ENCODE assay signal across 21 mouse cellular contexts in genomic region chr10:48582006-48582405, GRCm38 (mm10).
DNase-seq lines count a peak whose midpoint lies in the region; TF ChIP-seq lines count a peak whose summit lies in the region.
"Had no signal": no experiment of that assay in that cellular context is flagged by ENCODE, and none has a peak within 500 bp of the region (broad histone marks: within the 10 kb centered on the region; RNA-seq: fewer than 3 reads in every experiment).

No protein-coding gene starts in this region.

- TF ChIP-seq CTCF in layer of hippocampus, adult 2 months (conservative IDR thresholded peaks at IDR 0.05), result no peak

- no peak overlapping the region for H3K4me3 ChIP-seq in layer of hippocampus, adult 2 months
- H3K4me3 ChIP-seq: embryonic facial prominence, embryonic 13.5 days; hindbrain, embryonic 15.5 days; limb, embryonic 15.5 days; midbrain, embryonic 13.5 days; myocyte had no signal

- DNase-seq in layer of hippocampus, adult 11-12 months (ENCODE audit: low spot score), result peak; percentile 24
- DNase-seq in layer of hippocampus, postnatal 25 days (ENCODE audit: extremely low spot score in 1 of 2, low spot score in 1 of 2), result no peak
- peak; percentile 2 for DNase-seq in right cerebral cortex, adult 18-20 months
- no peak for DNase-seq in right cerebral cortex, postnatal 25 days
- peak; percentile 14 to 48 for DNase-seq in layer of hippocampus, adult 2 months (ENCODE audit: low spot score in 2 of 2)
- peak; percentile 69 for DNase-seq in telencephalon, adult 2 months (ENCODE audit: low read depth, low spot score)
- no peak for DNase-seq in yolk sac, embryonic 10.5 days (ENCODE audit: low spot score)
- DNase-seq: adrenal gland, adult 2 months; cerebellum, adult 2 months; cerebellum, postnatal 25 days; heart, adult 11 months; kidney, adult 2 months; kidney, postnatal 14 days; lung, embryonic 14.5 days; thymus, postnatal 25 days had no signal

- H3K27ac ChIP-seq in layer of hippocampus, adult 2 months, result peak overlapping the region; percentile 77
- H3K27ac ChIP-seq: embryonic facial prominence, embryonic 13.5 days; hindbrain, embryonic 15.5 days; limb, embryonic 15.5 days; liver, embryonic 14.5 days; midbrain, embryonic 13.5 days had no signal

Comparison
In these comparisons a context has a peak if more than half of its experiments do, and no peak if none do; other contexts are left out.
1. DNase-seq: peak in layer of hippocampus, adult 11-12 months (single experiment), right cerebral cortex, adult 18-20 months (single experiment), layer of hippocampus, adult 2 months (2 of 2) and telencephalon, adult 2 months (single experiment); none in layer of hippocampus, postnatal 25 days (0 of 2), right cerebral cortex, postnatal 25 days (single experiment) and yolk sac, embryonic 10.5 days (single experiment).